Mouse (Mus musculus) forebrain, embryonic 15.5 days (tissue): ENCODE measurements at regions not wholly inside any gene's neighbourhood (a gene's known extent, or its start where the extent isn't known, plus 50 kb on each side); places are given as distances from the start of the nearest gene placed in this dataset.

Source experiments
- ATAC-seq: fragments of 200-750 bp; cut with Nextera tagmentation; replicated peaks from 2 replicates; pipeline ENCODE4 v1.8.0; 2017; ENCODE audit warnings: mild to moderate bottlenecking, moderate TSS enrichment, moderate library complexity
- H3K27ac ChIP-seq: fragments of 300-500 bp; sonication (generic); replicated peaks from 2 replicates; pipeline ENCODE4 v1.5.1; 2015; ENCODE audit warnings: mild to moderate bottlenecking, inconsistent platforms
- H3K27me3 ChIP-seq: fragments of 300-500 bp; sonication (generic); 2 replicates; pipeline ENCODE4 v1.6.1; 2015; ENCODE audit warnings: inconsistent platforms
- H3K36me3 ChIP-seq: fragments of 300-500 bp; sonication (generic); 2 replicates; pipeline ENCODE4 v1.6.1; 2015; ENCODE audit warnings: mild to moderate bottlenecking, inconsistent platforms
- H3K4me1 ChIP-seq: fragments of 300-500 bp; sonication (generic); 2 replicates; pipeline ENCODE4 v1.6.1; 2015; ENCODE audit warnings: inconsistent platforms
- H3K4me2 ChIP-seq: fragments of 300-500 bp; sonication (generic); replicated peaks from 2 replicates; pipeline ENCODE4 v1.6.1; 2015; ENCODE audit warnings: mild to moderate bottlenecking, inconsistent platforms
- H3K4me3 ChIP-seq: fragments of 300-500 bp; sonication (generic); 2 replicates; pipeline ENCODE4 v1.5.1; 2015; ENCODE audit warnings: mild to moderate bottlenecking, inconsistent platforms
- H3K9ac ChIP-seq: fragments of 300-500 bp; sonication (generic); replicated peaks from 2 replicates; pipeline ENCODE4 v1.6.1; 2015; ENCODE audit warnings: mild to moderate bottlenecking, inconsistent platforms
- H3K9me3 ChIP-seq: fragments of 300-500 bp; sonication (generic); 2 replicates; pipeline ENCODE4 v1.6.1; 2016; ENCODE audit warnings: inconsistent platforms
- WGBS: fragments of 180-500 bp; shearing (Covaris S2); methylation state at CpG from one replicate; pipeline ENCODE4 v1.1.7; 2015; ENCODE audit warnings: mixed read lengths; 5-methylcytosine and 5-hydroxymethylcytosine counted together

DNA sequence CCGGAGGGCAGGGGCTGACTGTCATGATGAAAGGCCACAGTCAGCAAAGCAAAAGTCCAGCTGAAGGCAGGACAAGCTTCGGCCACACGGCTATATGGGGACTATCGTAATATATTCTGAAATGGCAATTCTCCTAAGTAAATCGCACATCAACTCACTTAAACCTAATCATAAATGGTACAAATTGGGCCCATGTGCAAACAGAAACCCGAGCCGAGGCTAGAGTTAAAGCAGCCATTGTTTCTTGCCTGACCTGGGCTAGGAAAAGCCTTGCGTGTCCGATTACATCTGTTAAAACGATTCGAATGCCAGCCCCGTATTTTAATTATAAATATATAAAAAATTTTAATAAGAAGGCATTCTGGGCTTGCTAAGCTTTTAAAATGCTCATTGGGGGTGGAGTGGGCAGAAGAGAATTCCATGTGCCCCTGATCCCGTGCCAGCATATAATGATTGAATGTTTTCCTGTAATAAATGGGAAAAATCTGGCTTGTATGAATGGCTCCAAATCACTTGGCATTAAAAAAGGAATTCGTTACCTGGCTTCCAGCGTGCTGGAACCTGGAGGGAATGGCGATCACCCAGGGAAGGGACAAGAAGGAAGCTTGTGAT, 552.7 kb upstream of the Mgmt start:
- ATAC-seq: no peak
- Histone ChIP-seq H3K4me2 (no peak overlapping the region), H3K36me3 (no peaks in the 10 kb centered on the region), H3K27ac (no peak overlapping the region), H3K4me1 (peaks cover 22% of the 10 kb centered on the region), H3K27me3 (peaks cover 10% of the 10 kb centered on the region; the same call in 1 of the 2 replicates), H3K9me3 (no peaks in the 10 kb centered on the region), H3K9ac (no peak overlapping the region), H3K4me3 (no peak overlapping the region)
- 44% methylated on average over 16 of the region's 16 CpGs for WGBS

DNA sequence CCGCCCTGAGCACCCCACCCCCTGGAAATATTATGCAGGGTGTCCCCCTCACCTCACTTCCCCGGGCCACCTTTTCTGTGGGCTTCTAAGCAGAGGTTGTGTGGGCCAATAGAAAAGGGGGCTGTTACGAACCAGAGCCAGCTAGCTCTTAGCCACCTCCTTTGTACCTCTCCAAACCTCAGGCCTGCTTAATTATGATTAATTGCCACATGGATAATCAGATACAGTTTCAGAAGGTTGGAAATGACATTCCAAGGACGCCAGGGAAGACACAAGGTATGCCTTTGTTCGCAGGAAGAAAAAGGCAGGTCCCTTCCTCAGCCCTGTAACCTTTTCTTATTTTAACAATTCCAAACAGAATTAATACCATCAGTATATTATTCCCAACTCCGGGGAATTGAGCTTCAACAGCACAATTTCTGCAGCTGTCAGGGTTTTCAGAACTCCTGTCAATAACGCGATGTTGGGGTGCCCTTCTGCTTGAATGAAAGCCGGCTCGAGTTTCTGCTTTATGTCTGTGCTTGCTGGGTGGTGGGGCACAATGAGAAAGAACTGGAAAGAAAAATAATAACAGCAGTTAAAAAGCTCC, 552.1 kb upstream of the Mgmt start:
- H3K36me3 ChIP-seq: no peaks in the 10 kb centered on the region
- ATAC-seq: no peak
- H3K9me3 ChIP-seq: no peaks in the 10 kb centered on the region
- peaks cover 10% of the 10 kb centered on the region; the same call in 1 of the 2 replicates for H3K27me3 ChIP-seq
- no peak overlapping the region for H3K4me3 ChIP-seq
- 15% methylated on average over 10 of the region's 10 CpGs for WGBS
- H3K4me2 ChIP-seq: peak overlapping the region; percentile 0; the same call in 1 of the 2 replicates
- H3K27ac ChIP-seq: 0 out of 2 replicates have a peak overlapping the region, but pooled peaks have one; percentile 5
- peaks cover 22% of the 10 kb centered on the region for H3K4me1 ChIP-seq
- no peak overlapping the region for H3K9ac ChIP-seq

DNA sequence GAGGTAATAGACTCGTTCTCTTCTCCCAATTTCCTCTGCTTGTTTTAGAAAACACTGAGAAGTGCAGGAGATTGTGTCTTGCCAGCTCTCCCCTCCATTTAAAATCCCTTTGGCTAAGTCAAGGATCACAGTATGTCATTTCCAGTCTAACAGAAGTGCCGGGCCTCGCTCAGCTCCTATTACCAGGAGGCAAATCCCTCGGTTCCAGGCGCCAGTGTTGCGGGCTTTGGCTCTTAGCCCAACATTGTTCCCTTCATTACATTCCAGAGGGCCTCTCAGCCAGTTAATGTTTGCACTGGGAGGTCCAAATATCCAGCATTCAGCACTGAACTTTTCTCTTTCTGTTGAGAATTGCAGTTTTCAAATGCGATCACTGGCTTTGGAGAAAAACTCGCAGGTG, 551.6 kb upstream of the Mgmt start:
- H3K36me3 ChIP-seq: no peaks in the 10 kb centered on the region
- WGBS: 2% methylated on average over 8 of the region's 8 CpGs
- H3K27me3 ChIP-seq: peaks cover 10% of the 10 kb centered on the region; the same call in 1 of the 2 replicates
- H3K9ac ChIP-seq: no peak overlapping the region; the same call in 1 of the 2 replicates
- H3K4me1 ChIP-seq: peaks cover 22% of the 10 kb centered on the region
- ATAC-seq: no peak
- no peak overlapping the region for H3K4me3 ChIP-seq
- H3K9me3 ChIP-seq: no peaks in the 10 kb centered on the region
- H3K4me2 ChIP-seq: peak overlapping the region; percentile 0; the same call in 1 of the 2 replicates
- H3K27ac ChIP-seq: 0 out of 2 replicates have a peak overlapping the region, but pooled peaks have one; percentile 5

DNA sequence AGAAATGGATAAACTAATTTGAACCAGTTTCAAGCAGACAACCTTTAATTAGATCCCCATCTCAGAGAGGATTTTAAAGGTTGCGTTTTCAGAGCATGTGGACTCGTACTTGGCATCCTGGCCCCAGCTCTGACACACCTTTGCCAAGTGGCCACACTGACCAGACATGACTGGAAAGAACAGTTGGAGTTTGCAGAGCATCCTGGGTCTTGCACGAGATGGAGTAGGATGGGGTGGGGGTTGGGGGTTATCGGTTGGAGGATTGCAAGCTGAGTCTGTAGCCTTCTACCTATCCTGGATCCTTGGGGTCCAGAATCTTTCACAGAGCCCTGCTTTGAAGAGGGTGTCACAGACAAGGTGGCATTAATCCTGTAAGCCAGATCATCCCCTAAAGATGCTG, 550.9 kb upstream of the Mgmt start:
- WGBS: 58% methylated on average over 4 of the region's 4 CpGs

DNA sequence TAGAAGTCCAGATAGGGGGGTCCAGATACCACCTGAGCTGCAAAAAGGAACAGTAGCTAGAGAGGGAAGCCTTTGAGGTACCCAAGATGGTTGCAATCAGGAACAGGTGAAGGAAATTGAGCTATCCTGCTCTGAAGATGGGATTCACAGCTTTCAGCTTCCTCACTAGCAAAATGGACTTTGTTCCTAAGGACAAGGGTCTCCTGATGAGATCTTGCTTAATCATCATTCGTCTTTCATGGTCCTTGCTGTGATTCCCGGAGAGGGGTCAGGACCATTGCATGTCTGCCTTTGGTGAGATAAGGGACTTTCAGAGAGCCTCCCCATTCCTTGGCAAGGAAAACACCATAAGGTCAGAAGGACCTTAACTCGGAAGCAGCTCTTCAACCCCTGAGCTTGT, 549.4 kb upstream of the Mgmt start:
- H3K9me3 ChIP-seq: no peaks in the 10 kb centered on the region
- no peak overlapping the region for H3K4me2 ChIP-seq
- no peaks in the 10 kb centered on the region for H3K36me3 ChIP-seq
- H3K4me1 ChIP-seq: peaks cover 22% of the 10 kb centered on the region
- no peak for ATAC-seq
- peaks cover 7% of the 10 kb centered on the region; the same call in 1 of the 2 replicates for H3K27me3 ChIP-seq
- H3K4me3 ChIP-seq: no peak overlapping the region
- no peak overlapping the region for H3K9ac ChIP-seq
- WGBS: 91% methylated on average over 3 of the region's 3 CpGs
- H3K27ac ChIP-seq: no peak overlapping the region

More for the DNA sequence above, 550.9 kb upstream of the Mgmt start:
- no peak overlapping the region for H3K27ac ChIP-seq
- peaks cover 22% of the 10 kb centered on the region for H3K4me1 ChIP-seq
- H3K9ac ChIP-seq: no peak overlapping the region
- no peaks in the 10 kb centered on the region for H3K36me3 ChIP-seq
- H3K9me3 ChIP-seq: no peaks in the 10 kb centered on the region
- ATAC-seq: no peak
- peaks cover 10% of the 10 kb centered on the region; the same call in 1 of the 2 replicates for H3K27me3 ChIP-seq
- no peak overlapping the region for H3K4me2 ChIP-seq
- no peak overlapping the region for H3K4me3 ChIP-seq

DNA sequence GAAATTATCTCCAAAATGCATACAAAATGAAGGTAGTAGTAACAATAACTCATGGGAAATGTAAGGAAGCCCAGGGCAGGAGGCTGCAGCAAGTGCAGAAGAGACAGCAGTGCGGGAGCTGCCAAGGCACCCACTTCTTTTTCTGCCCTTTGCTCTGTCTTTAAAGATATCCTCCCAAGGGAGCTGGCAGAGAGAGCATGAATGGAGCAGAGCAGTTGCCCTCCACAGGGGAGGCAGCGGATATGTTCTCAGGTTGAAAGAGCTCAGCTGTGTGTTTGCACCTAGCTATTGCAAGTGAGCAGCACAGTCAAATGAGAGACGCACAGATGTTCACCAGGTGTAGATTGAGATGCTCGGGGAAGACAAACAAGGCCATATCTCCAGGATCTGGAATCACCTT, 547.9 kb upstream of the Mgmt start:
- Histone ChIP-seq H3K4me2 (no peak overlapping the region), H3K27me3 (peaks cover 7% of the 10 kb centered on the region; the same call in 1 of the 2 replicates), H3K36me3 (no peaks in the 10 kb centered on the region), H3K27ac (no peak overlapping the region), H3K4me3 (no peak overlapping the region), H3K9ac (no peak overlapping the region), H3K9me3 (no peaks in the 10 kb centered on the region), H3K4me1 (peaks cover 19% of the 10 kb centered on the region)
- ATAC-seq: no peak
- WGBS: 90% methylated on average over 4 of the region's 4 CpGs

DNA sequence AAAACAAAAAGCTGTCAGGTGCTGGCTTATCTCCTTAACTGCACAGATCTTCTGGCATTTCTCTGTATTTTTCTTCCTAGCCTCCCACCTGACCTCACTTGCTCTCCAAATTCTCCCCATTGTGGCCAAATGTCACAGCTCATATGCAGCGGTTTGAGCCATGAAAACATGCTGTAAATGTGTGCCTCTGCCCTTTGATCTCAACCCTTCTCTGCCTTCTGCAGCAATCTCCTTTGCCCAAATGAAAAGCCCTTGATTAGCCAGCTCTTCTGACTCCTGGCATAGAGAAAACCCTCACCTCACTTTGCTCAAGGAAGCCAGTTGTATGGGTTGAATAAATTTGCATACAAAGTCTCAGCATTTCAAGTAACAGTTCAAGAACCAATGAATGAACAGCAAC, 546.1 kb upstream of the Mgmt start:
- Histone ChIP-seq H3K4me2 (no peak overlapping the region), H3K9ac (no peak overlapping the region), H3K27ac (no peak overlapping the region), H3K27me3 (peaks cover 7% of the 10 kb centered on the region; the same call in 1 of the 2 replicates), H3K36me3 (no peaks in the 10 kb centered on the region), H3K4me3 (no peak overlapping the region), H3K9me3 (no peaks in the 10 kb centered on the region), H3K4me1 (peaks cover 3% of the 10 kb centered on the region; the same call in 1 of the 2 replicates)
- 40% methylated on average over 1 of the region's 1 CpGs for WGBS
- no peak for ATAC-seq

DNA sequence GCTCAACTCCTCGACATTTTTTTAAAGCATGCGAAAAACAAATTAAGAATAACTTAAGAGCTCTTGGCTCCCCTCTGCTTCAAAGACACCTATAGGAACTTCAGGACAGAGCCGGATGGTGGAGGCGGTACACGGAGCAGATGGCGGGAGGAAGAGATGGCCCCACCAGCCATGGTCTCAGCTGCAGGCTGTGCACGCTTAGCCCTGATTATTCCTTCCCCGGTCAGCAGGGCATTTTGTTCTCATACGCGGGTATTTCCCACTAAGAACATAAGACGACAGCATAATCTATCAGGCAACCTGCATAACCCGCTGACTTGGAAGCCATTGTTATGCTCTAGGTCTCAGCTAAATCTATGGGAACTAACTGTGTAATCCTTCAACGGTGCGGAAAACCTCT, 544.8 kb upstream of the Mgmt start:
- H3K27ac ChIP-seq: no peak overlapping the region
- no peaks in the 10 kb centered on the region for H3K4me1 ChIP-seq
- H3K4me3 ChIP-seq: no peak overlapping the region
- H3K27me3 ChIP-seq: no peaks in the 10 kb centered on the region
- H3K4me2 ChIP-seq: no peak overlapping the region
- no peaks in the 10 kb centered on the region for H3K9me3 ChIP-seq
- ATAC-seq: no peak
- no peak overlapping the region for H3K9ac ChIP-seq
- no peaks in the 10 kb centered on the region for H3K36me3 ChIP-seq
- WGBS: 86% methylated on average over 14 of the region's 14 CpGs

DNA sequence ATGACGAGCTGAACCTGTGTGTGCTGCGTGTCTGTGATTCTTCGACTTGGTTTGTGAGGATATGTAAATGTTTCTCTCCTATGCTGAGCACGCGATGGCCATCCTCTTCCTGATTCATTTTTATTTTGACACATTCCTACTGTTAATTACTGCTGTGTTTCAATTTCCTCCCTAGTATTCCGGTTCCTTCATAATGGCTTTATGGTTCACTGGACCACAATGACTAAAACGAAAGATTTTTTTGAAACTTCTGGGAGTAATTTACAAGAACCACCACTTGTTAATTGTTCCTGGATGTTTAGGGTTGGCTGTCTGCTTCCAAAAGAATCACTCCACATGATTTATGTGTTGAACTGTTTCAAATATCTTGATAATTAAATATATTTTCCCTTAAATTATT, 537.4 kb upstream of the Mgmt start:
- no peak overlapping the region for H3K27ac ChIP-seq
- ATAC-seq: no peak
- no peaks in the 10 kb centered on the region for H3K9me3 ChIP-seq
- no peak overlapping the region for H3K4me3 ChIP-seq
- no peak overlapping the region for H3K4me2 ChIP-seq
- no peaks in the 10 kb centered on the region for H3K36me3 ChIP-seq
- WGBS: 32% methylated on average over 7 of the region's 7 CpGs
- no peaks in the 10 kb centered on the region for H3K27me3 ChIP-seq
- no peak overlapping the region for H3K9ac ChIP-seq
- H3K4me1 ChIP-seq: no peaks in the 10 kb centered on the region

DNA sequence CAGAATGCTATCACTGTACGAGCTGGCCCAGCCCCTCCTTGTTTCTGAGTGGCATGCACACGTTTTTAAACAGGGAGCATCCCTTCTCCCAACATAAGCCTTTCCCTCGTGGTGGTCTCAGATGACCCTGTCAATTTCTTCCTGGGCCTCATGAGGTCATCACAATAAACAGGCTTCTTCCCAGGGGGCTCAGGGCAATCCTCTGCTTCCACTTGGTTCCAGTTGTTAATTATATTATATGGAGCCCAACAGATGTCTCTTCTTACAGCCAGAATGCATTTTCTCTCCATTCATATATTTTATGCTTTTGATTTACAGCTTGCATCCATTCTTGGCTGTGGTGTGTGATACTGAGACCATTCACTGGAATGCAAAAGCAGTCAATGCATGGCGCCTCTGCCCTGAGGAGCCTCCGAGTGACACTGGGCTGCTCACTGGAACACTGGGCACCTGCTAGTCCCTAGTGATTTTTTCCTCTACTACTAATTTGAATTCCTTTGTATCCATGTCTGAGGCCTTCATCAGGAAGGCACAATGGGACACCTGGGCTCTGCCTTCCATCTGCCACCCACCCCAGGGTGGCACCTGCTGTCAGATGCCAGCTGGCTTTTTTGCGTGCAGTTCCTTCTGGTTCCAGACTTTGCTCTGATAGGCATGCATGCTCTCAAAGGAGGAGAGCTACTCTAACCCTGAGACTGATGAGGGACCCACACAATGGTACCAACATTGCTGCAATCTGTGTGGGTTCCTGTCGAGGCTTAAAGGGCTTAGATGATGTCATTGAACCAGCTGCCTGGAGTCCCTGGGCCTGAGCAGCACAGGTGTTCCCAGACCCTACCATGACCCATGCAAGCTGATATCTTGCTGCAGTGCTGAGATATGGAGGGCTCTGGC, 528.8 kb upstream of the Mgmt start:
- H3K27ac ChIP-seq: no peak overlapping the region
- no peak overlapping the region for H3K4me2 ChIP-seq
- 47% methylated on average over 7 of the region's 7 CpGs for WGBS
- H3K4me1 ChIP-seq: 0 out of 2 replicates have a peak, but pooled peaks cover 5% of the 10 kb centered on the region
- H3K9me3 ChIP-seq: no peaks in the 10 kb centered on the region
- H3K36me3 ChIP-seq: no peaks in the 10 kb centered on the region
- H3K4me3 ChIP-seq: no peak overlapping the region
- H3K27me3 ChIP-seq: no peaks in the 10 kb centered on the region
- no peak overlapping the region for H3K9ac ChIP-seq
- no peak for ATAC-seq

DNA sequence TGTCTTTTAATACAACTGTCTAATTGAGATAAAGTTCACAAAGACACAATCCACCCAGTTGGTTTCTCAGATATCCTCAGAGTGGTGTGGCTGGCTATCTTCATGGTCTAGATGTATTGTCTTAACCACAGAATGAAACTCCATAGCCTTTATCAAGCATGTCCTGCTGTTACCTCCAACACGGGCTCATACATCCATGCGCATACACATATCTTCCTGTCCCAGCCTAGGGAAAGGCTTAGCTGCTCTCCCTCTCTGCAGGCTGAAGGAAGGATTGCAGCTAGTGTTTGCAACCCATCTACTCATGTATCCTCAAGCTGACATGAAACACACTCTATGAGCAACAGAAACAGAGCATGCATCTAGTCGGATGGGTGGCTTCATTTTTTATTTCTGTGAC, 517.2 kb upstream of the Mgmt start:
- Histone ChIP-seq H3K27ac (no peak overlapping the region), H3K27me3 (no peaks in the 10 kb centered on the region), H3K9ac (no peak overlapping the region), H3K4me2 (no peak overlapping the region), H3K4me3 (no peak overlapping the region), H3K9me3 (no peaks in the 10 kb centered on the region), H3K4me1 (0 out of 2 replicates have a peak, but pooled peaks cover 7% of the 10 kb centered on the region), H3K36me3 (no peaks in the 10 kb centered on the region)
- no peak for ATAC-seq
- WGBS: 90% methylated on average over 3 of the region's 3 CpGs

DNA sequence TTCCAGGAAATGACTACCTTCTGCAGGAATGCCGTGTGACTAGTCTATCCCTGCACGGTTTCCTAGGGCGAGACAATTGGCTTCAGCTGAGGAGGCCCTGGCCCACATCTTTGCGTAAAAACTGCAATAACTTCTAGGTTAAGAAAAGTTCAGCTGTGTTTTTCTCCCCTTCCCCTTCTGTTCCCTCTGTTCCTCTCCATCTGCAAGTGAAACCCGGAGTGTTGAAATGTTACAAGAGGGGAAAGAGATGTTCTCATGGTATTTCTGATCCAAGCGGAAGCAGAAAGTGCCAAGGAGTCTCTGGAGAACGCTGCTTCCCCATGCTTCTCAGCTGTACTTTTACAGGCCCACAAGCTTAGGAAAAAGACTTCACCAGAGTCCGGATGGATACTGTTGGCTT, 516.7 kb upstream of the Mgmt start:
- Histone ChIP-seq H3K36me3 (no peaks in the 10 kb centered on the region), H3K9ac (no peak overlapping the region), H3K4me2 (no peak overlapping the region), H3K9me3 (no peaks in the 10 kb centered on the region), H3K27ac (no peak overlapping the region), H3K27me3 (no peaks in the 10 kb centered on the region), H3K4me3 (no peak overlapping the region), H3K4me1 (0 out of 2 replicates have a peak, but pooled peaks cover 7% of the 10 kb centered on the region)
- WGBS: 81% methylated on average over 8 of the region's 8 CpGs
- no peak for ATAC-seq
